Mouse (Mus musculus) fat pad, adult 2 months (tissue): ENCODE results near the gene Cmtm4.
"Not testable (repeated sequence)": the region's sequence is repeated elsewhere in the genome, so short reads cannot be mapped to it uniquely, and the experiment has no call there.

ENCODE experiments used
- DNase-seq: peaks from one replicate; pipeline ENCODE4 v3.0.0-alpha.2; 2011; ENCODE audit warnings: low read depth, low spot score; ENCODE audit errors: extremely low read depth

The Cmtm4 gene

DNA sequence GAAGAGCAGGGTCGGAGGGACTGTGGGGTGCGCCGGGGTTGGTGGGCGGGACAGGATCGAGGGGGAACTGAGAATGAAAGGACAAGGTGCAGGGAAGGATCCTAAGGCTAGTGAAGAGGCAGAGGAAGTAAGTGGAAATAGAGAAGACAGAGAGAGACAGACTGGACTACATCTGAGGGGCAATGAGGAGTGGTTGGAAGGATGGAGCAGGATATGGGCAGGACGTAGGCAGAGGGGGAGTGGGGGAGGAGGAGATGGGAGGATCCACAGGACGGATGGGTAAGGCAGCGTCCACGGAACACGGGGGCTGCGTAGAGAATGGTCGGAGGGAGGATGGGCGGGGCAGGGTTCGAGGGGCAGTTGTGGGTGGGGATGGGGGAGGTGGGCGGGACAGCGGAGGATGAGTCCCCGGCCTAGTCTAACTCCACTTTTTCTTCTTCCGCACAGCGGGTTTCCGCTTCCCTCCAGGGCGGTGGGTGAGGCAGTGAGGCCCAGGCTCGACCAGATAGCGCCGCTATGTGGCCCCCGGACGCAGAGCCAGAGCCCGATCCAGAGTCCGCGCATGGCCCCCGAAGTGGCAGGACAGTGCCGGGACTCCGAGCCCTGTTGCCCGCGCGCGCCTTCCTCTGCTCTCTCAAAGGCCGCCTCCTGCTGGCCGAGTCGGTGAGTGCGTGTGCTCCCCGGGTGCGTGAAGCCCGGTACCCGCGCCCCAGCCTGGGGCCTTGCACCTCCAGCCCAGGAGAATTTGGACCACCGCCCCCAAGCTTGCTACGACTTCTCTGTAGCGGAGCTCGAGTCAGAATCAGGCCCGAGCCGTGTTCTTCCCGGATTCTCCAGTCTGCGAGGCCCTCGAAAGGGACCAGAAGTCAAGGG, 55.1 kb downstream of the Cmtm4 start:
- DNase-seq: no peak

- DNase-seq: no peak
These were observed 55.7 kb downstream of the Cmtm4 start for GRCm38 (mm10) chr8:104339983-104340232.

DNA sequence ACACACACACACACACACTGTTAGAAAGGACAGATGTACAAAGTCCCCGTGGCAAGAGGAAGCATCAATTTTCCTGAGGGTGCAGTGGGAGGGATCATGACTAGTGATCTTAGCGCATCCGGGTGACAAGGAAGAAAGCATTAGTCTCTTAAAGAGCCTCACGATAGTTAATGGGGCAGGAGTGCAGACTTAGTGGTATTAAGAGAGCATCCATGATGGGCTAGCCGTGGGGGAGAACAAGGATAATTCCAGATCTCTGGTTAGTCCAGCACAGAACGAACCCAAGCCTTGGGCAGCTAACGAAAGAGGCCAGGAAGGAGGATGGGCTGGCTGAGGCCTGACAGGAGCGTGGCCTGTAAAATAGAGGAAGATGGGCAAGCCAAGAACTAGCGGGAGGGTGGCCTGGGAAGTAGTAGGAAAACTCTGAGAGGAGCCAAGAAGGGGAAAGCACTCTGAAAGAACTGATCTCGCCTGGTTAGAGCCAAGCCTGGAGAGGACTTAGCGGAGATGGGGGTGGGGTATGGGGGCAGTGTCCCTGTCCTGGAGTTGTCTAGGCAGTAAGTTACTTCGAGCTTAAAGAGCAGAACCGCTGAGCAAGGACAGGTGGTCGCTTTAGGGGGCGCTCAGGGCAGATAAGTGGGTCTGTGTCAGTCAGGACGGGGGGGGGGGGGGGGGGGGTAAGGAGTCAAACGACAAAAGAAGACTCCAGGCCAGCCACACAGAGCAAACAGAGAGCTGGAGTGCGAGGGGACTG, 56.2 kb downstream of the Cmtm4 start, which contains the start of gene Cmtm3:
TSS of gene Cmtm3 (plus strand) at position 182 of the 754 bp plus-strand sequence.
- DNase-seq: no peak

DNA sequence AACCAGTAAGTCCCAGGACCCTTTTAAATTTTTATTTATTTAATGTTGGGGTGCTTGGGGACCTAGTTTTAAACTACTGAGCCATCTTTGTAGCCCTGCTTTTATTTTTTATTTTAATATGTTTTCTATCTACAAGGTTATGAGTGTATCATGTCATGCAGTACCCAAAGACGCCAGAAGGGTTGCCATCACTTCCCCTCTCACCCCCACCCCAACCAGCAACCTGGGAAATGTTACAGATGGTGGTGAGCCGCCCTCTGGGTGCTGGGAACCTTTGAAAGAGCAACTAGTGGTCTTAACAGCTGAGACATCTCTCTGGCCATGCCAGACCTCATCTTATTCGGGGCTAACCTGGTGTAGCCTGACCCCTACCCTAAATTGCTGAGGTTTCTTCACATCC, 57.7 kb downstream of the Cmtm4 start:
- DNase-seq: no peak

- no peak for DNase-seq
These were observed 58.8 kb downstream of the Cmtm4 start for GRCm38 (mm10) chr8:104336806-104337205.

DNA sequence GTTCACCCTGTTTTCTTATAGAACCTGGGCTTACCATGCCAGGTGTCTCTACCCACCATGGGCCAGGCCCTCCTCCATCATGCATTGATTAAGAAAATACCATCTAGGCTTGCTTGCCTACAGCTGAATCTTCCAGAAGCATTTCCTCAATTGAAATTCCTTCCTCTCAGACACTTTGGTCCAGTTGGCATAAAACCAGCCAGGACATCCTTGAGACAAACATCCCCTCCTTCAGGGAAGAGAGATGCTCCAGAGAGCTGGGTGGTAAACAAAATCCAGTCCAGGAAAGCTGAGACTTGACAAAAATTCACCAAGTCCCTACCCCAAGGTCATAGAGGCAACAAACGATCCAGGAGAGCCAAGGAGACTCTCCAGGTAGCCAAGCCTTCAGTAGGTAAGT, 61.4 kb downstream of the Cmtm4 start:
- no peak for DNase-seq

DNA sequence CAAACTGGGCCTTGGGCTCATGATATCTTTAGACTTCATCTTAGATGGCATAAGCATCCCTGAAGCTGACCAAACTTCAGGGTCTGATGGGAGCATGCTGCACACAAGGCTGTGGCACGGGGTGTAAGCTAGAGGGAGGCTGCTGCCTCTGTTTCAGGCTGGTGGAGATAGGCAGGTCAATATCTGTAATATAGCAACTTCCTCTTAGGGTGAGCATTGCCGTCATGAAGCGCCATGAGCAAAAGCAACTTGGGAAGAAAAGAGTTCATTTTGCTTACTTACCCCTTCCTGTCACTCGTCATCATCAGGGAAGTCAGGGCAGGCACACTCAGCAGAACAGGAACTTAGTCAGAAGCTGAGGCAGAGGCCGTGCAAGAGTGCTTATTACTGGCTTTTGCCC, 61.8 kb downstream of the Cmtm4 start:
- no peak for DNase-seq

- no peak for DNase-seq
These were observed 62.7 kb downstream of the Cmtm4 start for GRCm38 (mm10) chr8:104332665-104333631.

DNA sequence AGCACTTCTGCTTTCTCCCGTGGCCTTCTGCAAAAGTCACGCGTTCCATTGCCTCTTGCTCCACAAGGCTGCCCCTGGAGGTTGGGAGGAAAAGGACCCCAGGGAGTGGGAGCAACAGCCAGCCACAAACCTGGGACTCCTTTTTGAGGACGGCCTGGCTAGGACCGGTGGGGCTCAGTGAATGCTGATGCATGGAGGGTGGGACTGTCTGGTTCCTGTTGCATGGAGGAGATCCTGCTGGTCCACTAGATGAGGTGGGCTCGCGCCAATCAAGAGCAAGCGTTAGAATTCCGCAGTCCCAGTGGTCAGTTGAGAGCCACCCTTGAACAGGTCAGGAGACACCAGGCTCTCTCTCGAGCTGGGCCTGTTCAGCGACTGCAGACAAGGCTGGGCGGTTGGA, 73.7 kb downstream of the Cmtm4 start, which contains the start of gene Cmtm2b:
TSS of gene Cmtm2b (plus strand) at position 301 of the 400 bp plus-strand sequence.
- DNase-seq: not testable (repeated sequence)

- not testable (repeated sequence) for DNase-seq
These were observed 74.3 kb downstream of the Cmtm4 start, which contains the start of gene Gm11020 for GRCm38 (mm10) chr8:104321267-104321666. Gene Gm11020 (plus strand): TSS chr8:104321567.

DNA sequence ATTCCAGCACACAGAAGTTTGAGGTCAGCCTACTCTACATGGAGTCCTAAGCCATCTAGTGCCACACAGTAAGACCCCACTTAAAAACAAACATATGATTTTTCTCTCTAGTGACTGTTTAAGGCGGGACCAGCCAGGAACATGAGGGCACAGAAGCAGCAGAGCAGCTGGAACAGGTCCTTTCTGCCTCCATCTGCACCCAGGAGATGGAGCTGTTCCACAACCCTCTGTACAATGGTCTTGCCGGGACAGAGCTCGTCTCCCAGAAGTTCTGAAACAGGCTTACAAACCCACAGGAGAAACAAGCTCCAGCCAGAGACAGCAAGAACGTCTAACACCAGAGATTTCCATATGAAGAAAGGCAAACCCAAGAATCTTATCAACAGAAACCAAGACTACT, 82.3 kb downstream of the Cmtm4 start:
- DNase-seq: no peak

DNA sequence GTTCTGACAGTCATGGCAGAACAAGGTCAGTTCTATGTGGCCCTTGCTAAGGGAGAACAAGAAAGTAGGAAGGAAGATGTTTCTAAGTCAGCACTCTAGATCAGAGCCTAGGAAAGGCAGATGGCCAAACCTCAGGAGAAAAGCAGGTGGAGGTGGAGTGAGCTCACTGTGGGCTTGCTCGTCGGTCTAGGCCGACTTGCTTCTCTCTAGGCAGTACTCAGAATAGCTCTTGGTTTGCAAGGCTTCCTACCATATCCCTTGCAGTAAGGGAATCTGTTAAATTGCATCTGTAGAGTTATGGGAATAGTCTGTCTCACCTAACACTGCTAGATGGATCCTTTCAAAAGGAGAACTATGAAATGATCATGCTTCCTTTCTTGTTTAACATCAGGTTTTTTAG, 83.6 kb downstream of the Cmtm4 start:
- DNase-seq: not testable (repeated sequence)

DNA sequence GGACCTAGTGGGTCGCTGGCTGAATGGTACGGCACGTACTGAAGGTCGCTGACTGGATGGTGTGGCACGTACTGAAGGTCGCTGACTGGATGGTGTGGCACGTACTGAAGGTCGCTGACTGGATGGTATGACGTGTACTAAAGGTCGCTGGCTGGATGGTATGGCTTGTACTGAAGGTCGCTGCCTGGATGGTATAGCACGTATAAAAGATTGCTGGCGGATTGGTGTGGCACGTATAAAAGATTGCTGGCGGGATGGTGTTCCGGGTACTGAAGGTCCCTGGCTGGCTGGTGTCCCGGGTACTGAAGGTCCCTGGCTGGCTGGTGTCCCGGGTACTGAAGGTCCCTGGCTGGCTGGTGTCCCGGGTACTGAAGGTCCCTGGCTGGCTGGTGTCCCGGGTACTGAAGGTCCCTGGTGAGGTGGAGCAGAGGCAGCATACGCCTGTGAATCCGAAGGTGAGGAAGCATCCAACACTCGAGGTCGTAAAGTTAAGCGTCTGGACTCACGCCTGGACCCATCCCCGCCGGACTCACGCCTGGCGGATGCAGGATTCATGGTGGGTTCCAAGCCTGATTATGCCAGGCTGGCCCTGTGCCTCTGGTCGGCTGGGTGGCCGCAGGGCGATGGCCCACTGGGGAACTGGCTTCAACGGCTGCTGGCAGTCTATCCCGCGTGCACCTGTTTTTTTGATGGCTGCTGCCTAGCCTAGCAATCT, 86.0 kb downstream of the Cmtm4 start, which contains the start of the genes Gm45711 and Cmtm1:
TSS of gene Gm45711 (minus strand) at position 641 of the 715 bp plus-strand sequence.
TSS of gene Cmtm1 (minus strand) at position 705 of the 715 bp plus-strand sequence.
- not testable (repeated sequence) for DNase-seq

GRCm38 (mm10) chr8:104308341-104308740, 87.3 kb downstream of the Cmtm4 start:
- DNase-seq: not testable (repeated sequence)

DNA sequence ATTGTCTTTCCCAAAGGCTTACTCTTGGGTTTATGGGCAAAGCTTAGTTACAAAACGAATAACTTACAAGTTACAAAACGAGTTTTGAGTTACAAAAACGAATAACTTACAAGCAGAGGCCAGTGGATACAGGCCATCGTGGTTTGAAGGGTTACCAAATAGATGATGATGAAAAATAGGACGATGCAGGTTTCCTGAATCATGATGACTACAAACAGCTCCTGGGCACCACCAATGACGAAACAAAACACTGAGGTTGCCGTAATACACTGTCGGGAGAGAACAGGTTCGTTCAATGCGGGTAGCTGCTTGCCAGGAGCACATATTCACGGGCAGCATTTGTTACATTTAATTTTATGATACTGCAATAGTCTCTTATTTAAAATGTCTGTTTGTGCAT, 90.6 kb downstream of the Cmtm4 start:
- peak; percentile 14 for DNase-seq

- not testable (repeated sequence) for DNase-seq
These were observed 93.1 kb downstream of the Cmtm4 start for GRCm38 (mm10) chr8:104302536-104302935.

GRCm38 (mm10) chr8:104301577-104301976, 94.0 kb downstream of the Cmtm4 start:
- not testable (repeated sequence) for DNase-seq
